Mouse (Mus musculus): ENCODE measurements at regions not wholly inside any gene's neighbourhood (a gene's known extent, or its start where the extent isn't known, plus 50 kb on each side); places are given as distances from the start of the nearest gene placed in this dataset.

GRCm38 (mm10) chr6:147686927-147687326 is 211.3 kb downstream of the Ccdc91 start:
- no peak for DNase-seq

GRCm38 (mm10) chr6:147698255-147698654 is 222.6 kb downstream of the Ccdc91 start:
- DNase-seq: no peak

- no peak for DNase-seq
These were observed 223.8 kb downstream of the Ccdc91 start for GRCm38 (mm10) chr6:147699449-147699848.

GRCm38 (mm10) chr6:147700629-147701028 is 225.0 kb downstream of the Ccdc91 start:
- no peak for DNase-seq

GRCm38 (mm10) chr6:147701956-147702355 is 226.3 kb downstream of the Ccdc91 start:
- DNase-seq: no peak

- DNase-seq: no peak
These were observed 228.7 kb downstream of the Ccdc91 start for GRCm38 (mm10) chr6:147704297-147704696.

GRCm38 (mm10) chr6:147705936-147706335 is 230.3 kb downstream of the Ccdc91 start:
- DNase-seq: no peak

GRCm38 (mm10) chr6:147706741-147707140 is 231.1 kb downstream of the Ccdc91 start:
- DNase-seq: no peak

- peak; percentile 84 for DNase-seq
These were observed 242.6 kb downstream of the Ccdc91 start for GRCm38 (mm10) chr6:147718052-147718712.

GRCm38 (mm10) chr6:147718713-147719490 is 243.3 kb downstream of the Ccdc91 start:
- DNase-seq: peak; percentile 37

- no peak for DNase-seq
These were observed 243.9 kb downstream of the Ccdc91 start for GRCm38 (mm10) chr6:147719539-147719938.

- DNase-seq: peak; percentile 9
These were observed 247.7 kb downstream of the Ccdc91 start for GRCm38 (mm10) chr6:147723336-147723735.

- no peak for DNase-seq
These were observed 251.4 kb downstream of the Ccdc91 start for GRCm38 (mm10) chr6:147726987-147727386.

GRCm38 (mm10) chr6:147727644-147728533 is 252.3 kb downstream of the Ccdc91 start:
- DNase-seq: no peak

- DNase-seq: no peak
These were observed 254.1 kb downstream of the Ccdc91 start for GRCm38 (mm10) chr6:147729721-147730120.

- DNase-seq: no peak
These were observed 263.1 kb downstream of the Ccdc91 start for GRCm38 (mm10) chr6:147738621-147739325.

GRCm38 (mm10) chr6:147741446-147741845 is 265.8 kb downstream of the Ccdc91 start:
- no peak for DNase-seq

- no peak for DNase-seq
These were observed 268.5 kb downstream of the Ccdc91 start for GRCm38 (mm10) chr6:147744081-147744480.

GRCm38 (mm10) chr6:147745690-147746089 is 270.1 kb downstream of the Ccdc91 start:
- DNase-seq: no peak

- DNase-seq: no peak
These were observed 272.3 kb downstream of the Ccdc91 start for GRCm38 (mm10) chr6:147747945-147748344.

- DNase-seq: no peak
These were observed 276.7 kb downstream of the Ccdc91 start for GRCm38 (mm10) chr6:147752301-147752700.

- DNase-seq: no peak
These were observed 278.2 kb downstream of the Ccdc91 start for GRCm38 (mm10) chr6:147753828-147754227.
